Mouse (Mus musculus): Measurements from ENCODE around the gene Prkcd.

The Prkcd gene

GRCm38 (mm10) chr14:30568016-30568415 is 58.0 kb downstream of the Prkcd start:
- no peak for DNase-seq

DNA sequence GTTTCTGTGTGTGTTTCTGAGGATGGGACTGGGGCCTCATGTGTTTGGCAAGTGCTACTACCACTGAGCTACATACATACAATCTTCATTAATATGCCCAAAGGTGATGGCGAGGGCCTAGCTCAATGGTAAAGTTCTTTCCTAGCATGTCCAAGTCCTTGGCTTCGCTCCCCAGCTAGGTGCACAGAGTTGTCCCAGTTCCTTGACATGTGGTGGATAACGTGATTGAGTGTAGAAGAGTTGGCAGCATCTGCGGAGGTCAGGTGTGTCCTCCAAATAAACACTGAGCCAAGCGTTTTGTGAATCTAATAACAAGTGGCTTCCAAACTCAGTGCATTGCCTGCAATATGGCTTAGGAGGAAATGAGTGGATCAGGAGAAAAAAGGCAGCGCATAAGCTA is 59.7 kb downstream of the Prkcd start:
- DNase-seq = no peak

DNA sequence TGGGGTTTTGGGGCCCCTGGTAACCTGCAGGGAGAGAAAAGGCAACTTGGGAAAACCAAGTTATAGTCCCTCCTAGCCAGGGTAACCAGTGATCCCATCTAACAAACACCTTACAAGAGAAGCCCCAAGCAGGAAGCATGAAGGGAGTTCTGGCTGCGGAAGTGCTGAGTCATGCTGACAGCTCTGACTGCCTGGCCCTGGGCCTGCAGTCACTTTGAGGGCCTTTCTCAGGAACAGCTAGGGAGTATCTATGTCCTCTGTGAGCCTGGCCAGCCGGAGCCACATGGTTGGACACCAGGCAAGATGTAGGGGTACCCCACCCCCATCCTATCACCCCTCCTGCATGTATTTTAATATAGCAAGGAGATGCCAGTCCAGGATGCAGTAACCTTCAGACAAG is 61.6 kb downstream of the Prkcd start:
- no peak for DNase-seq

- no peak for DNase-seq
Measured at GRCm38 (mm10) chr14:30562343-30562742, 63.7 kb downstream of the Prkcd start.

GRCm38 (mm10) chr14:30561470-30562187 is 64.4 kb downstream of the Prkcd start:
- no peak for DNase-seq

DNA sequence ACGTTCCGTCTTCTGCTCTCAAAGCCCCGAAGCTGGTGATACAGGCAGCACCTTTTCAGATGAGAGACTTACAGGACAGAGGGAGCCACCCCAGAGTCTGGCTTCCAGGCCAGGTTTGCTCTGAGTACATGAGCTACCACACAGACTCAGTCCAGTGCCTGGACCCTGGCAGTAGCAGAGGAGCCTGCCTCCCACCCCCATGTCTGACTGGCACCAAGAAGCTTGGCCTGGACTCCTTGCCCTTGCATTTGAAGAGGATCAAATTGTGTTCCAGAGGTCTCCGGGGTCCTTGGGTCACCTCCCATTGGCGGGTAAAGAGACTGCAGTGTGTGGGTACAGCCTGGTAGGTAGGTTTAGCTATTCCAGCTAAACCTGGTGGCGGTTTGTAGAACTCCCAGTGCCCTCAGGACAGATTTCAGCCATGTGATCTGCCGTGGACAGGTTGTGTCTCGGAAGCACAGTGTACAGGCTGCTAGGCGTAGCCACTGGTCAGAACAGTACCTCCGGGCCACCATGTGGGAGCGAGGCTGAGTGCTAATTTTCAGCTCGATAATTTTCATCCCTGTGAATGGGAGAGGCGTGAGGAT is 65.1 kb downstream of the Prkcd start:
- DNase-seq = no peak

- DNase-seq = no peak
Measured at GRCm38 (mm10) chr14:30559321-30559850, 66.6 kb downstream of the Prkcd start.

DNA sequence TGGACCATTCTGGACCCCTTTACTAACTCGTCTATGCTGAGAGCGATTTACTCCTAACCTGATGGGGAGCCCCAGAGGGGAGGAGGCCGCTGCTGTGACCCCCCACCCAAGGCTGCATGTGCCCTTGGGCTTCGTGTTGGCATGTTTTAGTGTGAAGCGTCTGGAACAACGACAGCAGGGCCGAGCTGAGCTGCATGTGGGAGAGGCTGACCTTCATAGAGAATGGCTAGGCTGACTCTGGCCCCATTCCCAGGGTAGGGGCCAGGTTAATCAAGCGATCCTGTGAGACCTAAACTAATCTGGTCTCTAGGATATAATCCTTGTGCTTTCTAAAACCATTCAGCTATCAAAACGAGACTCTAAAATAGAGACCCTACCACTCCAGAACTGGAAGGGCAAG is 68.3 kb downstream of the Prkcd start:
- DNase-seq = no peak

GRCm38 (mm10) chr14:30556651-30557050 is 69.4 kb downstream of the Prkcd start:
- DNase-seq = no peak

- DNase-seq = no peak
Measured at GRCm38 (mm10) chr14:30553185-30553584, 72.8 kb downstream of the Prkcd start.

GRCm38 (mm10) chr14:30551981-30552380 is 74.0 kb downstream of the Prkcd start:
- no peak for DNase-seq

GRCm38 (mm10) chr14:30551509-30551908 is 74.5 kb downstream of the Prkcd start:
- DNase-seq = no peak

- no peak for DNase-seq
Measured at GRCm38 (mm10) chr14:30550232-30551070, 75.6 kb downstream of the Prkcd start.

DNA sequence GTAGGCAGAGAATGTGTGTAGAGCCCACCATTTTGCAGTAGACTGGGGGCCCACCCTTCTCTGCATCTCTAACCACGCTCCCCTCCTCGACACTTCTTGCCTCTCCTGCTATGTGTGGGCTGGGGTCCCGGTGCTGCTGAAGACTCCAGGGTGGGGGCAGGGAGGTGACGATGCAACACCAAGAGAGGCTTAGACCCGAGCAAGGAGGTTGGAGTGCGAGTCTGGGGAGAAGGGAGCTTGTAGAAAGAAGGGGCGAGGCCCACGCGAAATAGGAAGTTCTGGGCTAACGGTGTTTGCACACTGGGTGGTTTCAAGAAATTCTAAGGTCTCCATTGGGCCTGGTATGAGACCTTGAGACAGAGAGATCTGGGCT is 76.2 kb downstream of the Prkcd start:
- DNase-seq = peak; percentile 47

GRCm38 (mm10) chr14:30548965-30549776 is 76.8 kb downstream of the Prkcd start:
- DNase-seq = peak; percentile 95

DNA sequence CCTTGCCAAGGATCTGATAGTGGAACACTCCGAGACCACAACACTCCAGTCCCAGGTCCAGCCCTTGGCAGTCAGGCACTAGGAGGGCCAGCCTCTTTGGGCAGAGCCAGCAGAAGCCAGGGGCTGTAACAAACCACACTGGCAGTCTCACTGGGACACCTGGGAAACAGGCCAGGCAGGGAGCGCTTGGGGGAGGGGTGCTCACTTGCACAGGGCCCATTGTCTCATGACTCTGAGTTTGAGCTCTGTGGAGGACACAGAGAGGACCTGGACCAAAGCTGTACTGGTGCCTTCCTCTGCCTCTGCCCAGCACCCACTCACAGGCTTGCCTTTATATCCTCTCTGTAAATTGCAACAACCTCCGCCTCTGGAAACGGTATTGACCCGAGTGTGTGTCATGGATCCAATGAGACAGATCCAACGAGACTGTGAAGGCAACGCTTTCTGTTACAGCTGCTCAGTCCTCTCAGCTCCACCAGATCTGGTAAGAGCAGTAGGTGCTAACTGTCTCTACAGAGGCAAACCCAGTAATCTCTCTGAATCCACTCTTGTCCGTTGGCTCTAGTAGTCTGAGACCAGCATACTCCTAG is 77.8 kb downstream of the Prkcd start, which contains the start of gene Tkt:
Gene Tkt, plus strand, starts transcription at position 229 of the 590 bp plus-strand sequence.
- DNase-seq = peak; percentile 22
